Mouse (Mus musculus): ENCODE measurements around the gene Sdf2l1. TPM values are rescaled to one million over a fixed set of nuclear protein-coding genes. Genes with fewer than 3 reads are reported as not detected.

The Sdf2l1 gene
- total and polyA plus RNA-seq, 3 experiments, result 249 to 263 TPM; not detected in 1

DNA sequence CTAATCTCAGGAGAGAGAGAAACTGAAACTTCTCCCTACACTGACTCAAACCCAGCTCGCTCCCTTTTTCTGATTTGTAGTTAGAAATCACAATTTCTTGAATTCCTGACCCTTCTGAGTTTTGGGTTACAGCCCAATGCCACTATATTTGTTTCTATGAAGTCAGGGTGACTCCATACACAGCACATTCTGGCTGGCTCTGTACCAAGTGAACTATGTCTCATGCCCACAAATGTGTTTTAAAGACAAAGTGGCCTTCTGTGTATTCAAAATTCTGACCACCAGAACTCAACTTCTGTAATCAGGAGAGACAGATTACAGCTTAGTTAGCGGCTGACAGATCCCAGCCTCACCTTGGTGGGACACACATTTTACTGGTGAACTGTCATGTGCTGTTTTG is 22.2 kb upstream of the Sdf2l1 start:
- Histone ChIP-seq H3K36me3 (ENCODE audit: control insufficient read depth in 1 of 2, insufficient read depth in 2 of 2, low read length in 2 of 2) (peaks cover 0 to 18% of the 10 kb centered on the region in 2 experiments; a peak in 2 of 4 replicates), H3K4me1 (ENCODE audit: control insufficient read depth in 1 of 2, insufficient read depth in 2 of 2, low read length in 2 of 2) (no peaks in the 10 kb centered on the region)

GRCm38 (mm10) chr16:17151874-17152273 is 19.7 kb upstream of the Sdf2l1 start:
- Histone ChIP-seq H3K27ac (ENCODE audit: control insufficient read depth, low read depth, low read length) (no peak overlapping the region), H3K36me3 (ENCODE audit: control insufficient read depth in 1 of 2, insufficient read depth in 2 of 2, low read length in 2 of 2) (peaks cover 5 to 7% of the 10 kb centered on the region in 2 experiments), H3K9me3 (replicated peaks; ENCODE audit: insufficient read depth, low read length) (no peaks in the 10 kb centered on the region), H3K79me2 (ENCODE audit: control insufficient read depth, insufficient read depth, low read length, poor library complexity) (peaks cover 17% of the 10 kb centered on the region), H3K9ac (ENCODE audit: control insufficient read depth, low read depth, low read length, poor library complexity, severe bottlenecking) (no peak overlapping the region), H3K4me3 (ENCODE audit: control insufficient read depth in 1 of 2, insufficient read depth in 1 of 2, low read depth in 2 of 2, low read length in 2 of 2) (no peak overlapping the region), H3K4me1 (ENCODE audit: control insufficient read depth in 1 of 2, insufficient read depth in 2 of 2, low read length in 2 of 2) (peaks cover 2 to 5% of the 10 kb centered on the region in 2 experiments; a peak in 3 of 4 replicates), H3K27me3 (ENCODE audit: control insufficient read depth in 1 of 2, insufficient read depth in 2 of 2, low read length in 2 of 2) (no peaks in the 10 kb centered on the region)
- DNase-seq (ENCODE audit: low read depth, low spot score), result no peak
- peak; percentile 78 for TF ChIP-seq POLR2AphosphoS2 (IDR thresholded peaks at IDR 0.05; ENCODE audit: low read length)
- no peak for TF ChIP-seq CHD1 (IDR thresholded peaks at IDR 0.05; ENCODE audit: low read depth, low read length)

More for the DNA sequence above, 22.2 kb upstream of the Sdf2l1 start:
- Histone ChIP-seq H3K4me3 (ENCODE audit: control insufficient read depth in 1 of 2, insufficient read depth in 1 of 2, low read depth in 2 of 2, low read length in 2 of 2) (no peak overlapping the region), H3K79me2 (ENCODE audit: control insufficient read depth, insufficient read depth, low read length, poor library complexity) (no peaks in the 10 kb centered on the region), H3K9ac (ENCODE audit: control insufficient read depth, low read depth, low read length, poor library complexity, severe bottlenecking) (no peak overlapping the region), H3K27me3 (ENCODE audit: control insufficient read depth in 1 of 2, insufficient read depth in 2 of 2, low read length in 2 of 2) (no peaks in the 10 kb centered on the region), H3K27ac (ENCODE audit: control insufficient read depth, low read depth, low read length) (no peak overlapping the region), H3K9me3 (replicated peaks; ENCODE audit: insufficient read depth, low read length) (no peaks in the 10 kb centered on the region)
- DNase-seq (ENCODE audit: low read depth, low spot score), result no peak
- TF ChIP-seq USF2 (IDR thresholded peaks at IDR 0.05; ENCODE audit: borderline replicate concordance in 1 of 2, insufficient read depth in 1 of 2, low read depth in 1 of 2, low read length in 2 of 2) (no peak), USF1 (IDR thresholded peaks at IDR 0.05; ENCODE audit: low read depth, low read length) (no peak), NELFE (IDR thresholded peaks at IDR 0.05; ENCODE audit: low read depth, low read length) (no peak), ZKSCAN1 (IDR thresholded peaks at IDR 0.05; ENCODE audit: low read depth, low read length) (no peak), RCOR1 (IDR thresholded peaks at IDR 0.05; ENCODE audit: low read depth, low read length) (no peak), MYB (IDR thresholded peaks at IDR 0.05; ENCODE audit: low read depth, low read length) (no peak), MXI1 (IDR thresholded peaks at IDR 0.05; ENCODE audit: low read depth, low read length) (no peak), KAT2A (conservative IDR thresholded peaks at IDR 0.05; ENCODE audit: low read depth, low read length) (no peak), POLR2AphosphoS5 (IDR thresholded peaks at IDR 0.05; ENCODE audit: borderline replicate concordance, low read depth, low read length) (no peak), HCFC1 (IDR thresholded peaks at IDR 0.05; ENCODE audit: low read depth, low read length) (no peak), MAFK (IDR thresholded peaks at IDR 0.05; ENCODE audit: borderline replicate concordance, low read depth, low read length) (no peak), SIN3A (IDR thresholded peaks at IDR 0.05; ENCODE audit: low read length) (no peak), RAD21 (IDR thresholded peaks at IDR 0.05; ENCODE audit: low read depth, low read length) (no peak), TBP (IDR thresholded peaks at IDR 0.05; ENCODE audit: low read depth, low read length) (no peak), CHD2 (IDR thresholded peaks at IDR 0.05; ENCODE audit: low read length) (no peak)
